15 mouse cellular contexts compared by ENCODE assay signal in the genomic region with DNA sequence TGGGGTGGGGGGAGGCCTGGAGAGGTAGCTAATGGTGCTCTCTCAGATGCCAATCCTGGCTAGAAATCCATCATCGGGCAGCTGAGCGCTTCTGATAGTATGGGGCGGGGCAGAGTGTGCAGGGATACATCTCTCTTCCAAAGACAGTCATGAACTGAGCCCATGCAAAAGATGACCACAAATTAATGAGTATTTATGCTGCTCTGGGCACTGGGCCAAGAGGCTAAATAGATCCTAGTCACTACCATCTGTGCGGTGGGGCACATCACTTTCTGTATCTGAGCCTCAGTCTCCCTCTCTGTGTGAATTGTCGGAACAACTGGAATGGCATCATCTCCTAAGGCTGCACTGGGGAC. TPM values are rescaled to one million over a fixed set of nuclear protein-coding genes. Genes with fewer than 3 reads are reported as not detected.
DNase-seq lines count a peak whose midpoint lies in the region; ATAC-seq and TF ChIP-seq lines count a peak whose summit lies in the region.
"Had no signal": no experiment of that assay in that cellular context is flagged by ENCODE, and none has a peak within 500 bp of the region (broad histone marks: within the 10 kb centered on the region; RNA-seq: fewer than 3 reads in every experiment).

No protein-coding gene starts in this region.

- WGBS in intestine, embryonic 14.5 days = 38% methylated on average over 5 of the region's 5 CpGs
- WGBS in intestine, postnatal 0 days = 46% methylated on average over 5 of the region's 5 CpGs
- WGBS in forebrain, embryonic 12.5 days = 87% methylated on average over 5 of the region's 5 CpGs
- WGBS in hindbrain, postnatal 0 days = 41% methylated on average over 5 of the region's 5 CpGs

- H3K4me1 ChIP-seq in intestine, embryonic 14.5 days (replicated peaks; ENCODE audit: control insufficient read depth, insufficient read depth, low read length) = peaks cover 41% of the 10 kb centered on the region
- H3K4me1 ChIP-seq in intestine, postnatal 0 days (replicated peaks; ENCODE audit: control insufficient read depth, insufficient read depth, low read length) = peaks cover 14% of the 10 kb centered on the region; the same call in 1 of the 2 replicates
- peaks cover 52% of the 10 kb centered on the region for H3K4me1 ChIP-seq in forebrain, embryonic 12.5 days
- peaks cover 27% of the 10 kb centered on the region for H3K4me1 ChIP-seq in hindbrain, postnatal 0 days (ENCODE audit: insufficient read depth, low read length)

- H3K4me2 ChIP-seq in intestine, embryonic 14.5 days (ENCODE audit: low read length) = no peak overlapping the region
- no peak overlapping the region for H3K4me2 ChIP-seq in intestine, postnatal 0 days (replicated peaks; ENCODE audit: low read depth)
- no peak overlapping the region for H3K4me2 ChIP-seq in forebrain, embryonic 12.5 days
- H3K4me2 ChIP-seq in hindbrain, postnatal 0 days (ENCODE audit: low read depth, low read length) = no peak overlapping the region
- H3K4me2 ChIP-seq: embryonic facial prominence, embryonic 12.5 days had no signal

- no peak overlapping the region for H3K9ac ChIP-seq in intestine, embryonic 14.5 days (ENCODE audit: low read length)
- H3K9ac ChIP-seq in intestine, postnatal 0 days (ENCODE audit: low read depth, low read length) = no peak overlapping the region
- no peak overlapping the region for H3K9ac ChIP-seq in forebrain, embryonic 12.5 days
- no peak overlapping the region for H3K9ac ChIP-seq in hindbrain, postnatal 0 days (replicated peaks; ENCODE audit: low read length)
- H3K9ac ChIP-seq: embryonic facial prominence, embryonic 12.5 days; liver, embryonic 14.5 days had no signal

- ATAC-seq in intestine, embryonic 14.5 days (replicated peaks; ENCODE audit: low FRiP score, low TSS enrichment, low read depth) = no peak
- ATAC-seq in intestine, postnatal 0 days = no peak
- ATAC-seq in forebrain, embryonic 12.5 days (ENCODE audit: low FRiP score) = no peak; the same call in 1 of the 2 replicates
- no peak for ATAC-seq in hindbrain, postnatal 0 days
- ATAC-seq: CD4-positive, CD25-positive, alpha-beta regulatory T cell, adult 4 months had no signal

- H3K36me3 ChIP-seq in intestine, embryonic 14.5 days (ENCODE audit: control insufficient read depth, insufficient read depth, low read length) = no peaks in the 10 kb centered on the region
- H3K36me3 ChIP-seq in intestine, postnatal 0 days (ENCODE audit: control insufficient read depth, insufficient read depth) = no peaks in the 10 kb centered on the region
- no peaks in the 10 kb centered on the region for H3K36me3 ChIP-seq in forebrain, embryonic 12.5 days (replicated peaks)
- no peaks in the 10 kb centered on the region for H3K36me3 ChIP-seq in hindbrain, postnatal 0 days (ENCODE audit: insufficient read depth, low read length)
- H3K36me3 ChIP-seq: embryonic facial prominence, embryonic 12.5 days had no signal

- no peak overlapping the region for H3K4me3 ChIP-seq in intestine, embryonic 14.5 days (ENCODE audit: low read depth, low read length)
- no peak overlapping the region for H3K4me3 ChIP-seq in intestine, postnatal 0 days (ENCODE audit: low read depth, low read length)
- H3K4me3 ChIP-seq in forebrain, embryonic 12.5 days (replicated peaks) = no peak overlapping the region
- no peak overlapping the region for H3K4me3 ChIP-seq in hindbrain, postnatal 0 days (ENCODE audit: low read length)
- H3K4me3 ChIP-seq: embryonic facial prominence, embryonic 12.5 days; myocyte had no signal

- intact Hi-C loops in heart, postnatal 10 days (cut with DNase I) = no loop called here

- DNase-seq in intestine, embryonic 14.5 days (ENCODE audit: low spot score) = no peak
- peak; percentile 7 for DNase-seq in Muller cell, postnatal 12 days (ENCODE audit: inconsistent ontology term)
- peak; percentile 58 for DNase-seq in hindbrain, postnatal 0 days (ENCODE audit: low spot score)
- no peak for DNase-seq in testis, postnatal 14 days (ENCODE audit: low spot score)
- no peak for DNase-seq in spleen, postnatal 14 days (ENCODE audit: low spot score in 2 of 2)
- no peak for DNase-seq in heart, postnatal 10 days
- DNase-seq: kidney, adult 8-10 months; lung, postnatal 36 days; thymus, adult 2 months had no signal

- H3K27ac ChIP-seq in intestine, embryonic 14.5 days (ENCODE audit: low read depth) = peak overlapping the region; percentile 16; the same call in 1 of the 2 replicates
- H3K27ac ChIP-seq in intestine, postnatal 0 days (ENCODE audit: low read depth, low read length) = no peak overlapping the region
- H3K27ac ChIP-seq in forebrain, embryonic 12.5 days = 0 out of 2 replicates have a peak overlapping the region, but pooled peaks have one; percentile 20
- H3K27ac ChIP-seq in hindbrain, postnatal 0 days = no peak overlapping the region
- H3K27ac ChIP-seq: embryonic facial prominence, embryonic 12.5 days; liver, embryonic 14.5 days had no signal

- H3K9me3 ChIP-seq in intestine, embryonic 14.5 days (ENCODE audit: control insufficient read depth, low read length) = no peaks in the 10 kb centered on the region
- no peaks in the 10 kb centered on the region for H3K9me3 ChIP-seq in intestine, postnatal 0 days (ENCODE audit: control insufficient read depth)
- H3K9me3 ChIP-seq in forebrain, embryonic 12.5 days = no peaks in the 10 kb centered on the region
- H3K9me3 ChIP-seq in hindbrain, postnatal 0 days (ENCODE audit: low read length) = no peaks in the 10 kb centered on the region
- H3K9me3 ChIP-seq: embryonic facial prominence, embryonic 12.5 days had no signal

- H3K27me3 ChIP-seq in intestine, embryonic 14.5 days (replicated peaks; ENCODE audit: control insufficient read depth, insufficient read depth, low read length) = no peaks in the 10 kb centered on the region
- H3K27me3 ChIP-seq in intestine, postnatal 0 days (replicated peaks; ENCODE audit: control insufficient read depth, insufficient read depth, low read length) = no peaks in the 10 kb centered on the region
- peaks cover 13% of the 10 kb centered on the region; the same call in 1 of the 2 replicates for H3K27me3 ChIP-seq in forebrain, embryonic 12.5 days
- no peaks in the 10 kb centered on the region for H3K27me3 ChIP-seq in hindbrain, postnatal 0 days (ENCODE audit: insufficient read depth, low read length)
- H3K27me3 ChIP-seq: embryonic facial prominence, embryonic 12.5 days had no signal

- TF ChIP-seq CTCF in intestine, postnatal 0 days (IDR thresholded peaks at IDR 0.05; ENCODE audit: low read depth) = no peak
- TF ChIP-seq CTCF in hindbrain, postnatal 0 days (IDR thresholded peaks at IDR 0.05; ENCODE audit: low read depth) = no peak

RNA-seq across cellular contexts. Expression of gene Trp53i11, which starts 16.5 kb away (rescaled TPM):
- 53.7 and 58.9 TPM in 2 replicates for polyA plus RNA-seq in intestine, embryonic 14.5 days (2014; fragmentation: Nextera tagmentation; extraction: Ambion mirVana)
- 16.4 and 21.8 TPM in 2 replicates for polyA plus RNA-seq in intestine, postnatal 0 days (2015; fragmentation: Nextera tagmentation; extraction: Ambion mirVana)
- 106 and 137 TPM in 2 replicates for polyA plus RNA-seq in forebrain, embryonic 12.5 days (2016; fragmentation: Nextera tagmentation; extraction: Ambion mirVana)
- total RNA-seq in hindbrain, postnatal 0 days (2014; rRNA removed) = 150 and 176 TPM in 2 replicates
- 49.6 and 66.7 TPM in 2 replicates for polyA plus RNA-seq in hindbrain, postnatal 0 days (2015; fragmentation: Nextera tagmentation; extraction: Ambion mirVana)
- total RNA-seq in heart, postnatal 10 days (2021) = 10 to 100 TPM; 77.4 to 80.7 TPM

Comparison
In these comparisons a context has a peak if more than half of its experiments do, and no peak if none do; other contexts are left out.
1. H3K27ac ChIP-seq: peak in intestine, embryonic 14.5 days (single experiment) and forebrain, embryonic 12.5 days (single experiment); none in intestine, postnatal 0 days (single experiment) and hindbrain, postnatal 0 days (single experiment).
2. DNase-seq: peak in Muller cell, postnatal 12 days (single experiment) and hindbrain, postnatal 0 days (single experiment); none in intestine, embryonic 14.5 days (single experiment), testis, postnatal 14 days (single experiment), spleen, postnatal 14 days (0 of 2) and heart, postnatal 10 days (0 of 2).